Mouse (Mus musculus) telencephalon, adult 2 months (tissue): Measurements from ENCODE around the gene Dtd2.
A peak's percentile ranks its signal among the peaks of the same experiment; 100 is the strongest.

Experiments
- DNase-seq: peaks from one replicate; pipeline ENCODE4 v3.0.0-alpha.2; 2011; ENCODE audit warnings: low read depth, low spot score

Dtd2 gene

GRCm38 (mm10) chr12:51985163-51985748 is 21.0 kb downstream of the Dtd2 start:
- no peak for DNase-seq

DNA sequence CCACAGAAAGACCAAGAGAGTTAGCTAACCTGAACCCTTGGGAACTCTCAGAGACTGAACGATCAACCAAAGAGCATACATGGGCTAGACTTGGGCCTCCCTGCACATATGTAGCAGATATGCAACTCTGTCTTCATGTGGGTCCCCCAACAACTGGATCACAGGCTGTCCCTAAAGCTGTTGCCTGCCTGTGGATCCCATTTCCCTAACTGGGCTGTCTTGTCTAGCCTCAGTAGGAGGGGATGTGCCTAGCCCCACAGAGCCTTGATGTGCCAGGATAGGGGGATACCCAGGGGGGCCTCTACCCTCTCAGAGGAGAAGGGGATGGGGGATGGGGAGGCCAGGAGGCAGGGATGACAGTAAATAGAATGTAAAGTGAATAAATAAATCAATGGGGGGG is 22.7 kb downstream of the Dtd2 start:
- no peak for DNase-seq

- no peak for DNase-seq
Measured at GRCm38 (mm10) chr12:51976531-51976930, 29.8 kb downstream of the Dtd2 start.

GRCm38 (mm10) chr12:51974381-51974780 is 31.9 kb downstream of the Dtd2 start:
- DNase-seq: no peak

DNA sequence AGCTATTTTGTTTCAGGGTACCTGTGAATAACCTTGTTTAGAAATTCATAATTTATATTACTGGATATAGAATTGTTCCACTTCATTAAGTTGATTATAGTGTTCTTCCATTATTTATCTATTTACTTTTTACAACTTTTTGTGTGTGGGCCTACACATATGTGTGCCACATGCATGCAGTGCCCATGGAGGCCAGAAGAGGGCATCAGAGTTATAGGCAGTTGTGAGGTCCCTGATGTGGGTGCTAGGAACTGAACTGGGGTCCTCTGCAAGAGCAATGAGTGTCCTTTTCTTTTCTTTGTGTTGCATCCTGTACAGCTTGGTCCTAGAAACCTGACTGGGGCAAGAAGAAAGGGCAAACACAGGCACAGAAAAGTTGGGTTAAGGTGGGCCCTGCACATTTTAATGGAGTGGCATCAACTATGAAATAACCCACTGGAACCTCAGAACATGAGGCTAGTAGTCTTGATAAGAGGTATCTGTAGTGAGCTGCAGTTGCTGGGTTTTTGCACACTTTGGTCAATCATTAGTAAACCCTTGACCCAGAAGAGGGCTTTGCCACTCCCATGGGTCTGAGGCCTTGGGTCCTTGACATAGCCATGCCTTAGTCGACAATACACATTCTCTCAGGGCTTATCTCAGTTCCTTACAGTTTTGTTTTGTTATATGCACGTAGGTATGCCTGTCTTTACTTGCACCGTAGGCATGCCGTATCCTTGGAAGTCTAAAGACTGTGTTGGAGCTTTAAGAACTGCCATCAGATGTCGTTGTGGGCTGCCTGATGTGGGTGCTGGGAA is 33.8 kb downstream of the Dtd2 start:
- DNase-seq: no peak

DNA sequence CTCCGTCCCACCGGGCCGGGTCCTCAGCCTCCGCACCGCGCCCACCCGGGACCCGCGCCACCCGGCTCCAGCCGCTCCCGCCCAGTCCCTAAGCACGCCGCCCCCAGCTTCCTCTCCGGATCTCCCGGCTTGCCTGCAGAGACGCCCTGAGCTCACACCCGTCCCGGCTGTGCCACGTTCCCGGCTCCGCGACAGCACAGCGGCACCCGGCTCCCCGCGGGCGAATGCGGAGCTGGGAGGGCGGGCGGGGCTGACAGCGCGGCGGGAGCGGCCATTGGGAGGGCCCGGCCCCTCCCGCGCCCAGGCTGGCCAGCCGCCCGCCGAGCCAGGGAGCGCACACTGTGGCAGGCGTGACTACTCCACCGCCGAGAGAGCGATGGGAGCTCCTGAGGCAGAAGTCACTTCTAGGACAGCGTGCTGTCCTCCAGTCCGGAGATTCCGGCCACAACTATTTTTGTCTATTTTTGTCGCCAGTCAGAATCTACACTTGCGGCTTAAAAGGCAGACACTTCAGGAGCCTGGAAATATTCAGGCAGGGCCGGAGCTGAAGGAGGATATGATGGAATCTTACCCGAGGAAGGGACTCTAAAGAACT is 35.1 kb downstream of the Dtd2 start, which contains the start of gene Heatr5a:
TSS of gene Heatr5a (minus strand) at position 252 of the 595 bp plus-strand sequence.
- DNase-seq: peak; percentile 58

GRCm38 (mm10) chr12:51970352-51971069 is 35.8 kb downstream of the Dtd2 start:
- no peak for DNase-seq

- DNase-seq: no peak
Measured at GRCm38 (mm10) chr12:51969876-51970275, 36.4 kb downstream of the Dtd2 start.

GRCm38 (mm10) chr12:51969092-51969491 is 37.2 kb downstream of the Dtd2 start:
- DNase-seq: no peak

GRCm38 (mm10) chr12:51967915-51968595 is 38.2 kb downstream of the Dtd2 start:
- no peak for DNase-seq

DNA sequence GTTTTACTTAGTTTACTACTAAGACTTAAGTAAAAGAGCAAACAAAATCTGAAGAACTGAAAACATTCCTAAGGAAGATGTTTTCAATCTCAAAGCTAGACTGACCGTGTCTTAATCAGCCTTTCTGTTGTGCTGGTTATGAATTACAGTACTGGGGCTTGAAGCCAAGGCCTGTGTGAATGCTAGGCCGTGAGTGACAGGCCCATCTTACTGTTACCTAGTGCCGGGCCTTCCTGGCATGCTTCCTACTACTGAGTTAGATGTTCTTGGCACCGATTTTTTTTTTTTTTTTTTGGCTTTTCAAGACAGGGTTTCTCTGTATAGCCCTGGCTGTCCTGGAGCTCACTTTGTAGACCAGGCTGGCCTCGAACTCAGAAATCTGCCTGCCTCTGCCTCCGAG is 48.7 kb downstream of the Dtd2 start:
- DNase-seq: no peak

DNA sequence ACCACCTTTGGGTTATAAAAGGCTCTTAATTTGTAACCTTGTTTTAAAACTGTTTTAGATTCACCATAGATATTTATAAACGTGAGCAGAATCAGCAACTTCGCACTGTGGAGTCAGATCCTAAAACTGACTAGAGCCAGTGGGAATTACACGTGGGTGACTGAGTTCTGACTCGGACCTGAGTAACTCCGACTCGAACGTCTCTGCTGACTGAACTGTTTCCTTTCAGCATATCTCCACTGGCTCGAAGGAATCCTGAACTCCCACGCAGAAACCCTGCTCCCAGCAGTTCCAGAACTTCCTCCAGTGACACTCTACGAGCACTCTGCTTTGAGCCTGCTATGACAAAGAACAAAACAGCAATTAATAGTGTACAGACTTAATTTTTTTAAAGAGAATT is 54.0 kb downstream of the Dtd2 start:
- DNase-seq: peak; percentile 22

- peak; percentile 8 for DNase-seq
Measured at GRCm38 (mm10) chr12:51947498-51947945, 58.8 kb downstream of the Dtd2 start.

GRCm38 (mm10) chr12:51945331-51945730 is 61.0 kb downstream of the Dtd2 start:
- no peak for DNase-seq

- DNase-seq: no peak
Measured at GRCm38 (mm10) chr12:51939848-51940247, 66.5 kb downstream of the Dtd2 start.
